Mouse (Mus musculus) kidney, postnatal 14 days (tissue): ENCODE results near the gene Atraid.

Experiments
- DNase-seq: peaks from one replicate; pipeline ENCODE4 v3.0.0; 2022; ENCODE audit warnings: mixed read lengths

Atraid gene

DNA sequence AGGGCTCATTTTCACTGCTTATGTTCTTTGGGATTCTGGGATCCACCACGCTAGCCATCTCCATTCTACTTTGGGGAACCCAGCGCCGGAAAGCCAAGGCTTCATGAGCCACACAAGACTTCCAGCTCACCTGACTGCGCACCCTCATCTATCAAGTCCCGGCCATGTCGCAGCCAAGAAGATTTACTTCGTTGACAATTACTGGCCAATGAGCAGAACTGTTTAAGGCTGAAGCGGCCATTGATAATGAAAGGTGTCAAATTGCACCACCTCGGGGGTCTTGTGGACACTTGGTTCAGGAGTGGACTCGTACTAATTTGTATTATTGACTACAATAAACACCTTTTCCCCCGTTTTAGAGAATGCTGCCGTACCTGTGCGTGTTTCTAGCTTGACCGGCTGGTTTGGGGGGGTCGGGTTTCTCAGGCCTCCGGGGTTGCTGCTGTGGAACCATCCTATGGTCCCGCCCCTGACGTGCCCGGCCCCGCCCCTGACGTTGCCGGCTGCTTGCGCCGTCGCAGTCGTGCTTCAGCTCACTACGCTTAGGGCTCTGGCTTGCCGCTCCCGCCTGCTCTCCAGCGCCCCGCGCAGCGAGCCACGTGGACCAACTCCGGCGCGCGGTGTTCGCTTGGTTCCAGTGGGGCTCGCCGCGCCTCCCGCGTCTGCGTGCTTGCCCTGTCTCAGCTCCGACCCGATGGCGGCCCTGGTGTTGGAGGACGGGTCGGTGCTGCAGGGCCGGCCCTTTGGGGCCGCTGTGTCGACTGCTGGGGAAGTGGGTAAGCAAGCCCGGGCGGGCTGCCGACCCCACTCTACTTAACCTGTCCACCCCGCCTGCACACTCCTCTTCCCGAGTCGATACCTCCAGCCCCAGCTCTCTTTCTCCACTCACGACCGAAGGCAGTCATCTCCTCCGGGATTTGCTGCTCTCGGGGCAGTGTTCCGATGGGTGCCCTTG lies 6.4 kb downstream of the Atraid start, which contains the start of gene Cad:
Gene Cad, plus strand, starts transcription at position 520 of the 955 bp plus-strand sequence.
- DNase-seq: peak; percentile 97

DNA sequence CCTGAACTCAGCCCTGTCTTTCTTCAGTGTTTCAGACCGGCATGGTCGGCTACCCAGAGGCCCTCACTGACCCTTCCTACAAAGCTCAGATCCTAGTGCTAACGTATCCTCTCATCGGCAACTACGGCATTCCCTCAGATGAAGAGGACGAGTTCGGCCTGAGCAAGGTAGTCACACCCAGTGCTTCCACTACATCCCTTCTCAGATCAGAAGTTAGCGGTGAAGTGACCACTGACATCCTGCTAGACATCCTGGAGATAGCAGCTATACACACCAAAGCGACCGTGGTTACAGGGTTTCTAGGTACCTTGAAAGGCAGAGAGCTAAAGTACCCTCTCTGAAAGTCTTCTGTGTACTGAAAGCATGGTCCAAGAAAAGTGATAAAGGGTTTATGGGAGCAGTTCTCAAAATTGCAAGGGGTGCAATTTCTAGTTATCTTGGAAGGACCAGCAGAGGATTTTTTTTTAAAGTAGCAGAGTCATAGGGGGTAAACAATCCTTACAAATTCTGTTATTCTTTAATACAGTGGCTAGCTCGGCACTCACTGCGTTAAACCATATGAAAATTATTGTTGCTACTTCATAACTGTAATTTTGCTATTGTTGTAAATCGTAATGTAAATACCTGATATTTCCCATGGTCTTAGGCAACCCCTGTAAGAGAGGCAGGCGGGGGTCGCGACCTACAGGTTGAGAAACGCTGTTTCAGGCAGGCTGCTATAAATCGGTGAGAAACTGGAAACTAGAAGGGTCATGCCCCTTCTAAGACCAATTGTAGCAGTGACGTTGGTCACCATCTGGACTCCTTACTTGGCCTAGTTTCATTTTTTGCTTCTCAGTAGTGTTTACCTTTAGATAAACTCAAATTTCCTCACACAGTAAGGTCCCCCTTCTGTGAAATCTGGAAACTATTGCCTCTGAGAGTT lies 7.4 kb downstream of the Atraid start:
- no peak for DNase-seq

GRCm38 (mm10) chr5:31069810-31070209 lies 21.7 kb downstream of the Atraid start:
- no peak for DNase-seq

DNA sequence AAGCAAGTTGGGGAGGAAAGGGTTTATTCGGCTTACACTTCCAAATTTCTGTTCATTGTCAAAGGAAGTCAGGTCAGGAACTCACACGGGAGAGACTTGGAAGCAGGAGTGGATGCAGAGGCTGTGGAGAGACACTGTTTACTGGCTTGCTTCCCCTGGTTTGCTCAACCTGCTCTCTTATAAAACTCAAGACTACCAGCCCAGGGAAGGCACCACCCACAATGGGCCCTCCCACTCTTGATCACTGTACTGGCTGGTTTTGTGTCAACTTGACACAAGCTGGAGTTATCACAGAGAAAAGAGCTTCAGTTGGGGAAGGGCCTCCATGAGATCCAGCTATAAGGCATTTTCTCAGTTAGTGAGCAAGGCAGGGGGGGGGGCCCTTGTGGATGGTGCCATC lies 22.9 kb downstream of the Atraid start:
- no peak for DNase-seq

GRCm38 (mm10) chr5:31071821-31072220 lies 23.7 kb downstream of the Atraid start:
- no peak for DNase-seq

DNA sequence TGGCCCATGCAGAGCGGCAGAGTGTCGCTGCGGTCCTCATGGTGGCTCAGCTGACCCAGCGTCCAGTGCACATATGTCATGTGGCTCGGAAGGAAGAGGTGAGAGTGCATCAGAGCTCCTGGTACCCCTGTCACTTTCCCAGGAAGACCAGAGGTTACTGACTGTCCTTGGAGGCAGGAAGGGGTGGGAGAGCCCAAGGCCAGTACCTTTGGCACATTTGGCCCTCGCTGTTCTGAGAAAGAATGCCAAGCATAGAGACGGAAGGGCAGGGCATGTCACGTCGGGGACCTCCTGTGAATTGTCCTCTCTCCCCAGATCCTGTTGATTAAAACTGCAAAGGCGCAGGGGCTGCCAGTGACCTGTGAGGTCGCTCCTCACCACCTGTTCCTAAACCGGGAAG lies 25.1 kb downstream of the Atraid start:
- DNase-seq: no peak

- DNase-seq: no peak
Observed at GRCm38 (mm10) chr5:31076346-31076745, 28.2 kb downstream of the Atraid start.

- DNase-seq: no peak
Observed at GRCm38 (mm10) chr5:31080059-31080794, 32.1 kb downstream of the Atraid start.

- DNase-seq: no peak
Observed at GRCm38 (mm10) chr5:31080795-31081164, 32.7 kb downstream of the Atraid start.

DNA sequence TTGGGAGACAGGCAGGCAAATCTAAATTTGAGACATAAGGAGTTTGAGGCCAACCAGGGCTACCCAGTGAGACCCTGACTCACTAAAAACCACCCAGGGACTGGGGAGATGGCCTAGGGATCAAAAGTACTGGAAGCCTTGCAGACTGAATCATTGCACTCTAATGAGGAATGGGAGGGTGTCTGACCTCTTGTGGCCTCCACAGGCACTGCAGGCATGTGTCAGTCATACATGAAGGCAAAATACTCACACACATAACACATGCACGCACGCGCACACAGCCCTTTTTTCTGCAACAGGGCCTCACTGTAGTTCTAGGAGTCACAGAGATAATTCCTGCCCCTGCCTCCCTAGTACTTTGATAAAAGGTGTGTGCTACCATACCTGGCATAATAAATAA lies 33.3 kb downstream of the Atraid start:
- peak; percentile 49 for DNase-seq

DNA sequence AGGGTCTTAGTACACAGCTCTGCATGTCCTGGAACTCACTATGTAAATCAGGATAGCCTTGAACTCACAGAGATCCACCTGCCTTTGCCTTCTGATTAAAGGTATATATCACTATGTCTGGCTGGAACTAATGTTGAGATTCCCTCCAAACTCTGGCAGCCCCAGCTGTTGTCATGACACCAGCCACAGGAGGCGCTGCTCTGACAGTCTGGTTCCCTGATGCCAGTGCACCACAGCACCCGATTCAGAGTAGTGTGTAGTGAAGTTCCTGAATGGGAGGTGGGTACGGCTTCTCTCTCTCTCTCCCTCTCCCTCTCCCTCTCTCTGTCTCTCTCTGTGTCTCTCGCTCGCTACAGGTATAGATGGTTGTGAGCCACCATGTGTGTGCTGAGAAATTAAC lies 34.2 kb downstream of the Atraid start:
- DNase-seq: peak; percentile 66

DNA sequence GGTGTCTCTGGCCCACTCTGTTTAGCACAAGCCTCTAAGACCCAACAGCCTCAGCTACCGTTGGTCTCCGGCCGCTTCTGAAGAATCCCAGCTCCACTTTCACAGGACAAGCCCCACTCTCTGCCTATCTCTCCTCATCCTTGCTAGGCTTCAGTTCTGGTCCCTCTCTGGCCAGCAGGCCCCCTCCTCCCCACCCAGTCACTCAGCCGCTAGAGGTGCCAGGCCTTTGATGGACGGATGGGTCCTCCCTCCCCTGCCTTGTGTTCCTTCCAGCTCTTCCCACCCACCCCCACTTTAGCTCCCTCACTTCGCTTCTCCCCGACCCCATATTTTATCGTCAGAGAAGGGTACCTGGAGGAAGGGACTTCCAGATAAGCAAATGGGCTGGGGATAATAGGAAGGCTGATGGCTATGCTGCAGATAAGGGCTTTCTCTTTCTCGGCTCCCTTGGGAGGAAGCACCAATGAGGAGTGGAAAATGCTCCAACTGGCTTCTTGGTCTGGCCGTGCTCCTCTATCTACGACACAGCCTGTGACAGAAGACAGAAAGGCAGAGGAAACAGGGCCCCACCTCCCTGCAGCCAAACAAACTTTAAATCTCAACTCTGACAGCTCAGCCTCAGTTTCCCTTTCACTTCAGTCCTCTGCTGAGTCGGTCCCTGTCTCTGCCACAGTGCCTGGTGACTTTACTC lies 35.0 kb downstream of the Atraid start:
- peak; percentile 51 for DNase-seq

GRCm38 (mm10) chr5:31083949-31084348 lies 35.8 kb downstream of the Atraid start:
- DNase-seq: no peak

DNA sequence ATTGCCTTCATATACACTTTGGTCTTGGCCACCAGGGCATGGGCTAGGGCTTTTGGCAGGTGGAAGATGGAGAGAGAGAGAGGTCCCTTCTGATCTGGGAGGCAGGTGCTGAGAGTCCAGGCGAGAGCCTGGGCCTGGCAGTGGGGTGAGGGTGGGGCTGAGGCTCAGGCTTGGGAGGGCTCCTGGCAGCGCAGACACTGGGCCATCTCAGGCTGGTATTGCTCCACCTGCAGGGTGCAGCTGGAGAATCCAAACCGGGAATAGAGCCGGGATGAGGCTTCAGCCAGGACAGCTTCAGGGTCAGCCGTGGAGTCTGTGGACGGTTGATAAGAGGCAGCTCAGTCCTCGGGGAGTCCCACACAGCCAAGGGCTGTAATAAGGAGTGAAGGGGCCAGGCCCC lies 38.5 kb downstream of the Atraid start:
- DNase-seq: no peak

- no peak for DNase-seq
Observed at GRCm38 (mm10) chr5:31087131-31087530, 39.0 kb downstream of the Atraid start.

- DNase-seq: no peak
Observed at GRCm38 (mm10) chr5:31092231-31092975, 44.3 kb downstream of the Atraid start.

- peak; percentile 75 for DNase-seq
Observed at GRCm38 (mm10) chr5:31093151-31094041, 45.3 kb downstream of the Atraid start.

DNA sequence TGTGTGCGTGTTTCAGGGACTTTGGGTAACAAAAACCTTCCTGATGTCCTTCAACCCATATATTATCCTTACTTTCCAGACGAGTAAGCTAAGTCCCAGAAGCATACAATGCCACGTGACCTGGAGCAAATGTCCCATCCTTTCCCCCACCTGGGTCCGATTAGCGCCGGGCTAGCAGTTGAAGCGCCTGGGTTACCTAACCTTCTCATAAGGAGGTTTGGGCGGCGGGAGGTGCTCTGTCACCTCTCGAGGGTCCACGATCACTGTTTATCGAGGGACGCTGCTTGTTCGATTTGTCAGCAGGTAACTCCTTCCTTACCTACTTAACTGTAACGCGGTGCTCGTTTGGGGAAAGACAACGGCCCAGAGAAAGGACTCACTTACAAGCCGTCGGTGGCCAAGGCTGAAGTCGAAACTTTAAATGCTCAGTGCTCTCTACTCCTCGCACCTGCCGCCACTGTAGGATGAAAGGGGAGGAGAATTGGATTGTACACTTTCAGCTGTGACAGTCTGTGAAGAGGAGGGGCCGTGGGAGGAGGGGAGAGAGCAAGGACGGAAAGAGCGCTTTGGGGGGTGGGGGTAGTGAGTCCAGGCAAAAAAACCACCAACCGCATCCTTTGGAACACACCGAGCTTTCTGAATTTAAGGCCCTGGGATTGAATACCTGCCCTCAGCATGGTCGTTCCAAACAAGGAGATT lies 46.1 kb downstream of the Atraid start:
- no peak for DNase-seq

DNA sequence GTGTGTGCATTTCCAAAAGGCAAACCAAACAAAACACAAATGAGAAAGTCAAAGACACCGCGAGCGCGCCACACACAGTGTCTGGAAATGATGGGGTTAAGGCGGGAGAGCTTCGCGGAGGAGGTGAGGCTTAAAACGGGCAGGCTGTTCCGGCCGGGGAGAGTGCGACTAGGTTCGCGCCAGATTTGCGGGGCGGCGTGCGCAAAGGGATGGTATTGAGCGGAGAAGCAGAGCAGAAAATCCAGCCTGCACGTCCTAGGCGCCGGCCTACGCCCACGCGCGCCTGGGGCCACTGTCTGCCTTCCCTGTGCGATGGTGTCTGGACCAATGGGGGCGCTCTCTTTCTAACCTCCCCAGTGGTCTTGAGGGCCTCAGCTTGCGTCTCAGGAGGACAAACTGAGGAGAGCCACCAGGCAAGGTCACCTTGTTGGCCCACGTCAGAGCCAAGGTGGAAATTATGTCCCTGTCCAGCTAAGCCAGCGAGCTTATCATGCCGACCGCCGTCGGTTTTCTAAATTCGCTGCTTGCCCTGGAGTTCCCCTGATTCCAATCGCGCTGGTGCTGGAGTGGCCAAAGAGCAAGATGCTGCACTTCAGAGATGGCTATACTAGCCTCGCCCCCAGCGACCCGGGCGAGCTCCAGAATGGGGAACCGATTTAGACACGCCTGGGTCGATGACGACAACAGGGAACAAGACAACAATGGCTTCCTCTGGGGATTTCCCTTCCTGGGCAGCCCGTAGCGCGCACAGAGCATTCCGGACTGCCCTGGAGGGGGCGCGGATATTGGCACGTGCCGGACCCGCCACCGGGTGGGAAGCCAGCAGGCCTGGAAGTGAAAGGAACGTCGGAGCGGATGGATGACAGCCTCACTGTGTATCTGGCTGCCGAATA lies 46.9 kb downstream of the Atraid start:
- DNase-seq: peak; percentile 60
